Mouse (Mus musculus): ENCODE results near the gene Cdk2ap1.
"Not testable (repeated sequence)": the region's sequence is repeated elsewhere in the genome, so short reads cannot be mapped to it uniquely, and the experiment has no call there.

The Cdk2ap1 gene

DNA sequence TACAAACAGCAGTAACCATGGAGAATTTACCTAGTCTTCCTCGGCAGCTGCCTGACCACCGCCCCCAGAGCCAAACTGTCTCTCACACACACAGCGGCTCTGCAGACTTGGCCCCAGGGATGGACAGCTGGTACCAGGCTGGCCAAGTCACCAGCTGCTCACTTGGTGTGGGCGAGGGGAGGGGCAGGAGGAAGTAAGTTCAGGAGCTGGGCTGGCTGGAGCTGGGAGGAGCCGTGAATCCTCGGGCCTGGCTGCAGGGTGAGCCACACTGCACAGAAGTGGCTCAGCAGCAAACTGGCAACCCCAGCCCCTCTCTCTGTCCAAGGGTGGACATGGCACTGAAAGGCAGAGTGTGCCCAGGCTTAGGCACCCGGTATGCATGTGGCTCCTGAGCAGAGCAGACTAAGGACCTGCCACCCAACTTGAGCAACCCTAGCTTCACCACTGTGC is 11.7 kb downstream of the Cdk2ap1 start:
- no peak for DNase-seq (ENCODE audit: low spot score)

DNA sequence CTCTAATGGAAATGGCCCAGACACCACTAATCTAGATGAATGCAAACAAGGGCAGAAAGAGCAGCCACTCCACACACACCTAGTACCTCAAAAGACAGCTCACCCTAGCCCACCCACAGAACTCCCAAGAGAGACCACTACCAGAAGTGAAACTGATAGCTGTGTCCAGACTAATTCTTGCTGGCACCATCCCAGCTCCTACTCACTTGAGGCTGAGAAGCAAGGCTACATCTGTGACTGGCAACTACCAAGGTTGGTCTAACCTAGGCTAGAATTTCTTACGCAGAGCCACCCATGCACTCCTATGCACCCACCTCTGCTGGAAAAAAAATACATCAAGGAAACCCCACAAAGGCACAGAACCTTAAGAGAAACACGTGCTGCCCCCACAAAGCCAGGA is 12.5 kb downstream of the Cdk2ap1 start:
- no peak for DNase-seq (ENCODE audit: low spot score)

DNA sequence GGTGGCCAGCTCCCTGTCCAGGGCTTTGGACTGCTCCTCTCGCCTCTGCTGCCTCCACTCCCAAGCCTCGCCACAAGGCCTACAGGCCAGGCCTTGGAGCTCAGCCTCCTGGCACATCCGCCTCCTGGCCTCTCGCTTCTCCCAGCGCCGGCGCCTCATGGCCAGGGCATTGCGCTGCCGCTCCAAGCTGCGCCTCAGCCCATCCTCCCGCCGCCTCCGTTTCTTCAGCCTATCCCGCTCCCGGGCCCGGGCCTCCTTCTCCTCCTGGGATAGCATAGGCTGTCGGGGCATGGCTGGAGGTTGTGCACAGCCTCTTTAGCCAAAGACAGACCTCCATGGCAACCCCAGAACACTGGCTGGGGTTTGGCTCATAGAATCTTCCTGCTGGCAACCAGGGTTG is 13.7 kb downstream of the Cdk2ap1 start:
- DNase-seq (ENCODE audit: low spot score) = no peak

DNA sequence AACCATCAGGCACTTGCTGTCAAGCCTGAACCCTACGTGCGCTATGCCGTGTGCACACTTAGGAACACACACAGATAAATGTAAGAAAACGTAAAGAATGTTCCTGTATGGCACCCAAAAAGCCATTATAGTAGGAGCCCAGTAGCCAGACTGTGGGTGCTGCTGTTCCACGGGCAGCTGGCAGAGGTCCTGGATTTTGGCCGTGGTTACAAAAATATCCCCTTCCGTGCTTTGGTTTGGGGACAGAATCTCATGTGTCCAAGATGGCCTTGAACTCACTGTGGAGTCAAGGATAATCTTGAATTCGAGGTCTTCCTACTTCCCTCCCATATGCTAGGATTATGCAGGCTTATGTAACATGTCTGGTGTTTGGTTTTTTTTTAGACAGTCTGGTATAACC is 20.0 kb downstream of the Cdk2ap1 start:
- DNase-seq (ENCODE audit: low spot score) = no peak

DNA sequence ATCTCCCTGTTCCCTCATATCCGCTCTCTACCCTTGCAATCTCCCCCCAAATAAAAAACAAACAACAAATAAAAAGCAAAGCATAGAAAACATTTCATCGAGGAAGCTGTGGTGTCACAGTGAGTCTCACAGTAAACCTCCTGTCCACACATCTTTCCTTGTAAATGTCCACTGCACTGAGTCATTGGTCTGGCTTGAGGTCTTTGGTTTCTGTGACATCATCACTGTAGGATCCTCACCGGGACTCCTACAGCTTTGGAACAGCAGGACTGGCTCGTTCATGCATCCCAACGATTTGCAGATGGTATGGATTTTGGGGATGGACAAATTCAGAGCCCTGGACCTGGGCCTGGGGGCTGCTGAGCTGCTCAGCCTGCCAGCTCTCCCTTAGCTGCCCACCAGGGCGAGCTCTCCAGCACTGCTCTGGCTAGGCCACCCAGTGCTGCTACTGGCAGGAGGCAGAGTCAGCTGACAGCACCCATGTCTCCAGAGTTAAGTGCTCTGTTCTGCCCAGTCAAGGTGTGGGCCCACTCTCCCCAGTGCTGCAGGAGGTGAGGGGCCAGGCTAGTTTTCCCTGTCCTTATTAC is 21.0 kb downstream of the Cdk2ap1 start:
- not testable (repeated sequence) for DNase-seq (ENCODE audit: low spot score)

DNA sequence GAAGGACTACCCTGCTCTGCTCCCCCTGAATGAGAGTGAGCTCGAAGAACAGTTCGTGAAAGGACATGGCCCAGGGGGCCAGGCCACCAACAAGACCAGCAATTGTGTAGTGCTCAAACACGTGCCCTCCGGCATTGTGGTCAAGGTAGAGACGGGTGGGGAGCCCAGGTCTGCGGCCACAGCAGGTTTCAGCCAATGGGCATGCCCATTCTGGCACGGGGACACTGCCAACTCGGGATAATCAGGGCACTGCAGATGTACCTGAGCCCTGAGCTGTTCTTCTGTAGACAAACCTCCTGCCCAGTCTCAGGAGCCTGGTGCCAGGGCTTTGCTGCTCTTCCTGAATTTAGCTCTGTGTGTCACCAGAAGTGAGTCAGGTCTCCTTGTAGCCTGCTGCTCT is 24.1 kb downstream of the Cdk2ap1 start:
- no peak for DNase-seq (ENCODE audit: low spot score)

DNA sequence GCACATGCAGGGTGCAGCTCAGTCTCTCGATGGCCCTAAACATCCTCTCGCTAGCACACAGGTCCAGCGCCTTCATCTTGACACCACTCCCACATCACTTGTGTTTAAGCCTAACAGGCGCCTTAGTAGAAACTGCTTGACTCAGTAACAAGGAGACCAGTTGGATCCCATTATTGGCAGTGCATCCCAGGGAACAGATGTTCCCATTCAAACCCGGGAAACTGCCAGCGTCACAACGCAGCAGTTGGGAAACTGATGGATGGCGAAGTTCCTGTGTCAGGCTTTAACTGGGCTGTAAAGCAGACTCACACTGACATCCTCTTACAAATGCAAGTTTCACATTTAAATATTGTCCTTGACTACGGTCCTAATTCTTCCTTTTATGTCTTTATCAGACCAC is 25.0 kb downstream of the Cdk2ap1 start:
- no peak for DNase-seq (ENCODE audit: low spot score)

DNA sequence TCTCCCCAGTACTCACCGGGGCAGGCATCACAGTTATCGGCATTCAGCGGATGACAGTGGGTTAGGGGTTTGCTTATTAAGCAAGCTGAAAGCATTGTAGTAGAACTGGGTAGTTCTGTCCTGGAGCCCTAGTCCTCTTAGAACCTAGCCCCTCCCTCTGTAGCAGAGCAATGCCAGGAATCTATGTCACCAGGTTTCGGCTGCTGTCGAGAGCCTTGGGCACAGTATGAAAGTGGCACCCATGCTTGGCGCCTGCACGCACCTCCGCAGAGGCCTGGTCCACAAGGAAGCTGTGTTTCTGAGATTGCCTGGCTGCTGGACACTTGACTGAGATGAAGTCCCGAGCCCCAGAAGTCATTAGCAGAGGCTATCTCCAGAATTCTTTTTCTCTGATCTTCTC is 25.8 kb downstream of the Cdk2ap1 start:
- no peak for DNase-seq (ENCODE audit: low spot score)

DNA sequence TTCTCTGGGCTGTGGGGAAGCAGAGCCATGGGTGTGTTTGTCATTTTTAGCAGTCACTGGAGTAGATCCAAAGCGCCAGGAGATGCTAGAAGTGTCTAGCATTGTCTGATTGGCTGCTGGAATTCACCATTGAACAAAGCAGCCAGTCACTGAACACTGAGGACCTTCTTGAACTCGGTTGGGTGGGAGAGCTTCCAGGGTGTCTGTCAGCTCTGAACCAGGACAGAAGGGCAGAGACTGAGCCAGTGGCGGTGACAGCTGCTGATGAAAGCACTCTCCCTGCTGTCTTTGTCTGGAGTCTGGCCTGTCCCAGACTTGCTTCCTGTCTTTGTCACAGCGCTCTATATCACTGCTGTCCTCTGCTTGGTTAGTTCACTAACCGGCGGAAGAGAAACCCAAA is 28.5 kb downstream of the Cdk2ap1 start:
- no peak for DNase-seq (ENCODE audit: low spot score)

DNA sequence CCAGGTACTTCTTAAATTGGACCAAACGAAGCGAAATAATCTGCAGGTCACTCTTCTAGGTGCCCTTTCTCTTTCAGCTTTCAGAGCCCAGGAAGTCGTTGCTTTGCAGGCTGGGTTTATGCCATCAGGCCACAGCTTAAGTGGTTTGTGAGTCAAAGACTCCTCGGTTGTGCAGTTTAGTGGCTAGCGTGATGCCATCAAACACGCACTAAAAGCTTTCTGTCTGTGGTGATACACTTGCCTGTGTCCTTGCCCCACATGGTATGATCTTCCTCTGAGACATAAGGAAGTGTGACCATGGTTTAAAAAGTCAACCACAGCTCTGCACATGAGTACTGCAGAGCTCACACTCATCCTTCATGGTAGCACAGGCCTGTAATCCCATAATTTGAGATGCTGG is 32.8 kb downstream of the Cdk2ap1 start:
- DNase-seq (ENCODE audit: low spot score) = no peak

DNA sequence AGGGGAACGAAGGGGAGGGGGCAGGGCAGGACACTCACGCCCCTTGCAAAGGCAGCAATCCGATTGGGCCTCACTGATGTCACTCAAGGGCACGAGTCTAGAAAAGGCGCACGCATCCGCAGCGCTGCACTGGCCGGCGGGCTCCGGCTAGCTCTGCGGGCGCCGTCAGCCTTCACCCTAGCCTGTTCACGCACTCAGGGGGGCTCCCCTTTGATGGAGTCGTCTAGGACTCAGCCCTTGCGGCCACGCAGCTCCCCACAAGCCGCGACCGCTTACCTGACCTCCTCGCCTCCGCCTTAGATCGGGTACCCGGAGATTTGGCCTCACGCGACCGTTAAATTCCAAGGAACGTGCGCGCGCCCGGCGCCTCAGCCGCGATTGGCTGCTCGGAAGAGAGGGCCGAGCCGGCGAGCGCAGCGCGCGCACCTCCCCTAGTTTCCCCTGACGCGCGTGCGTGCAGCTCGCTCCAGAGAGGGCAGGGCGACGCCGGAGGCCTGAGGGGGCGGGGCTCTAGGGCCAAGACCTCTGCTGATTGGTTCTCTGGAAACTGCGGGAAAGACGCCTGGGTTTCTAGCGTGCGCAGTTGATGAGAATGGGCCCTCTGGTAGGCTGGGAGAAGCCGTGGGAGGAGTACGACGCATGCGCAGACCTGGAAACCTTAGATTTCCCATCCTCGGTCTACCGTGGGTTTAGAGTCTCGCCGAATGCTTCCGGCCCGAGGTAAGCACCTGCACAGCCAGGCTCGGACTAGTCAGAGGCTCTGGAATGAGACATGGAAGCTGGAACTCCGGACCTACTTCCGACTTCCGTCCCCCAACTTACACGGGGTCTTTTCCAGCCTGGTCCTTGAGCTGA is 35.1 kb downstream of the Cdk2ap1 start, which contains the start of the genes Mphosph9 and 2810006K23Rik:
Mphosph9 (minus strand) TSS at position 463 of the 855 bp plus-strand sequence.
2810006K23Rik (plus strand) TSS at position 580 of the 855 bp plus-strand sequence.
- peak; percentile 100 for DNase-seq (ENCODE audit: low spot score)

DNA sequence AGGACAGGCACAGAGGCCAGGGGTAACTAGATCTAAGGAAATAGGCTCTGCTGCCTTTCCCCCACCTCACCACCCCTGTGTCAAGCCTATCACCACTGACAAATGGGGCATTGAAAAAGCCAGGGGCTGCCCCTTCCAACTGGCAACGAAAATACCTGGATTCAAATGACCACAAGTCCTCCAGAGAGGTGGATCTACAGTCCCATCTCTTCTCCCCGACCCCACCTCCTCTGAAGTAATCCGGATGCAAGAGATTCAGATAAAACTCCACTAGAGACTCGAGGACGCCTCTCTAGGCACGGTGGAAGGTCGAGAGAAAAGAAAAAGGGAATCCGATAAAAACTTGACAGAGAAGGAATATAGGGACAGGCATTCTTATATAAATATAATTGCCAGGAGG is 36.1 kb downstream of the Cdk2ap1 start:
- DNase-seq (ENCODE audit: low spot score) = no peak

DNA sequence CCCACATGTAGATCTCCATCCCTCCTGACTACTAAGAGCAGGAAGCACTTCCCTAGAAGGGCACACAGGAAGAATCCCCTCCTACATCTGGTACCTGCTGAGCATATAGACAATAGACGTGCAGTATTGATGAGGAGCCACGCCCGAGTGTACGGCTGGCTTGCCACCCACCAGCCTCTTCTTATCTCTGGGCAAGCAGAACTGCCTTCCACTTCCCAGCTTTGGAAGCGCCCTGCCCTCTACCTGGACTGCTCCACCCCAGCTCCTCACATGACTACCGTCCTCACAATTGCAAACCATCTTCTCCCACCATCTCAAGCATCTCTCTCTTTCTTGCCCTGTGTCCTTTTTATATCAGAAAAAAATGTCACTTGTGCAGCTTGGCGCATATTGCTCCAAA is 45.2 kb downstream of the Cdk2ap1 start:
- no peak for DNase-seq (ENCODE audit: low spot score)

DNA sequence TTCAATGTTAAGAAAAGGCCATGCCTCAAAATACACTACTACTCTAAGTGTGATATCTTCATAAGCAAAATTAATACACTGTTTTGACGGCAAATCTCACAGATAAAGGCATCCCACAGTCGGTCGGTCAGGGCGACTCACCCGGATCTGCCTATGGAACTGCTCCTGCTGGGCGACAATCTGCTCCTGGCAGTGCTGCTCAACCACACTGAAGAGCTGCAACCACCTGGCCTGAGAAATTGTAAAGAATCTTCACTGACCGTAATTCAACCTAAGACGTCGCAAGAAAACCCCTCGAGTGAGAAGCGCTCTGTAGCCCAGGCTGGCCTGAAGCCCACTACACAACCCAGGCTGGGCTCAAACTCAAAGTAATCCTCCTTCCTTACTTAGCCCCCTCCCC is 46.9 kb downstream of the Cdk2ap1 start:
- DNase-seq (ENCODE audit: low spot score) = no peak

DNA sequence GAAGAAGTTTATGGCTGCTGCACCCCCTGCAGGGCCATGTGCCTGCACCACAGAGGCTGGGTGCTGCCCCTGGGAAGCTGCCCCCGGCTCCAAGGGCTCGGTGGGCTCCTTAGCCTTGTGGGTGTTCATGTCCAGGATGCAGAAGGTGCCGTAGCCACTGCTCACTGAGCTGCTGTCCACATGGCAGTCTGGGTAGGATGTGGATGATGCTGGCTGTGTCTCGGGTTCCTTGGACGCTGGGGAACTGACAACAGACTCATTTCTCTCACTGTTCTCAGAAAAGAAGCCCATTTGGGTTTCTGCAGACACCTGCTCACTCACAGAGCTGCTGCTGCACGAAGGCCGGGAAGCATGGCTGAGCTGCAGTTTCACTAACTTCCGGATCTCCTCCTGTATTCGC is 47.4 kb downstream of the Cdk2ap1 start:
- DNase-seq (ENCODE audit: low spot score) = no peak

DNA sequence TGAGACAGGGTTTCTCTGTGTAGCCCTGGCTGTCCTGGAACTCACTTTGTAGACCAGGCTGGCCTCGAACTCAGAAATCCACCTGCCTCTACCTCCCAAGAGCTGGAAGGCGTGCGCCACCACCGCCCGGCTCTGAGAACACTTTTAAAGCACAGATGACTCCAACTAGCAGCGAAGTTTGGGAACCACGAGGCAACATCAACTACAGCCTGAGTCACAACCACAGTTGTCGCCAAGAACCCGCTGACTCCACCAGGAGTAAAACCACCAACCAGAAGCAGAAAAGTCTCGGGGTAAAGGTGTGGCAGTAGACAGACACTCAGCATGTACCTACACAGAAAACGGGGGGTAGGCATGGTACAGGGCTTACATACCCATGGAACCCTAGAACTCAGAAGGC is 52.8 kb downstream of the Cdk2ap1 start:
- no peak for DNase-seq (ENCODE audit: low spot score)

DNA sequence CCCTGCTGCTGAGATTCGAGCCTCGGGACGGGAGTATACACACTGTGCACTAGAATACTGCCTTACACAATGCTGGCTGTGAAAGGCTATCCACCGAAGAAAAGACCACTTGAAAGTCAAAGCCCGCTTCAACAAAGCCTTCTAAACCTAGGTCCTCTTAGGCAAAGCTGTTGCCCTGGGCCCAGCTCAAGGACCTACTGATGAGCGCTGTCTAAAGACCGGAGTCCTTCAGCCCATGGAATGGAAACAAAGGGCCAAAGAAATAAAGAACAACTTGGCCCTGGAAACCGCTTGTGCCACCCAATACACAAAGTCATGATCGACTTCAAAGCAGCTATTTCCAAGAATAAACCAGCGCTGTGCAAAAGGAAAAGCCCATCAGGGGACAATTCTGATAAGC is 53.7 kb downstream of the Cdk2ap1 start:
- no peak for DNase-seq (ENCODE audit: low spot score)

DNA sequence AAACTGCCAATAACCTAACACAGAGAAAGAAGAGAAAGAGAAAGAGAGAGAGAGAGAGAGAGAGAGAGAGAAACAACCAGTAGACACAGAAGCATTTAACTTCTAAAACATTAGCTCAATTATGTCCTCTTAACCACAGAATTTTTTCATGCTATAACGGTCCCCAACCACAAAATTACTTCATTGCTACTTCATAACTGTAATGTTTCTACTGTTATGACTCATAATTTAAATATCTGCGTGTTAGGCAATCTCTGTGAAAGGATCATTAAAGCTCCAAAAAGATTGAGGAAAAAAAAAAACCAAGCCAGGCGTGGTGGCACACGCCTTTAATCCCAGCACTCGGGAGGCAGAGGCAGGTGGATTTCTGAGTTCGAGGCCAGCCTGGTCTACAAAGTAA is 60.0 kb downstream of the Cdk2ap1 start:
- DNase-seq (ENCODE audit: low spot score) = not testable (repeated sequence)

DNA sequence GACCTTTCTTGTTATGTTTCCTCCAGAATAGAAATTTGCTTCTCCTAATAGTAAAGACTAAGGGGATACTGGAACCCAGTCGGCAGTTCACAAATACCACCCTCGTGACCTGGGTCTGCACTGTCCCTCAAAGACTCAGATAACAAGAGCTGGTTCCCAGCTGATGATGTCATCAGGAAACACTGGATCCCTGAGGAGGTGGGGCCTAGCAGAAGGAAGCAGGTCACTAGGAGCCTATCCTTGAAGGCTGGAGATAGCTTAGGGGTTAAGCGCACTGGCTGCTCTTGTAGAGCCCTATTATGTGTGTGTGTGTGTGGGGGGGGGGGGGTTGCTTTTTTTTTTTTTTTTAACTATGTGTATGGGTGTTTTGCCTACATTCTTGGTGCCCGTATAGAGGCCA is 62.8 kb downstream of the Cdk2ap1 start:
- no peak for DNase-seq (ENCODE audit: low spot score)

DNA sequence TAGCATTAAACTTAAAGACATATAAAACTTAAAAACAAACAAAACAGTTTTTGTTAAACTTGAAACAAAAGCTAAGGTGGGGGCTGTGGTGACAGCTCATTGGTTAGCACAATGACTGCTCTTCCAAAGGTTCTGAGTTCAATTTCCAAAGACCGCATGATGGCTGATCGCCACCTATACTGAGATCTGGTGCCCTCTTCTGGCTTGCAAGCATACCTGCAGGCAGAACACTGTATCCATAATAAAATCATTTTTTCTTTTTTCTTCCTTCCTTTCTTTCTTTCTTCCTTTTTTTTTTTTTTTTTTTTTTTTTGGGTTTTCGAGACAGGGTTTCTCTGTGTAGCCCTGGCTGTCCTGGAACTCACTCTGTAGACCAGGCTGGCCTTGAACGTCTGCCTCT is 63.6 kb downstream of the Cdk2ap1 start:
- DNase-seq (ENCODE audit: low spot score) = peak; percentile 8

DNA sequence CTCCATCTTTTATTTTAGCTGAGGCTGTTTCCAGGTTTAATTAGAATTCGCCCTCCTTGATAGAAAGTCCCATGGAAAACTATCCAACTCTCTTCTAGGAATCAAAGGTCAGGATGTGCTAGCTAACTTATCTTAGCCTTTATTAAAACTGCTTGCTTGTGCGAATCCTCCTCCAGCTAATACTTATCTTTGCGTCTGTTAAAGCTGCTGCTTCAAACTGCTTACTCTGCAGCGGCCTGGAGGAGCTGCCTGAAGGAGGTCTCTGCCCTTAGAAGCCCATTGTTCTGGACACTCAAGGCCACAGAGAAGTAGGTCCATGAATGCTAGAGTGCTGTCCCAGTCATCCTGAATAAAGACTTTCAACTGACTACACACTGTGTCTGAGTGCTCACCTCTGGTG is 66.4 kb downstream of the Cdk2ap1 start:
- DNase-seq (ENCODE audit: low spot score) = no peak
